Mouse (Mus musculus): ENCODE data around the gene Cerkl. TPM values are rescaled to one million over a fixed set of nuclear protein-coding genes. Genes with fewer than 3 reads are reported as not detected.
A peak's percentile ranks its signal among the peaks of the same experiment; 100 is the strongest.

Cerkl gene
- polyA plus RNA-seq, 1 experiment = 5.1 TPM

DNA sequence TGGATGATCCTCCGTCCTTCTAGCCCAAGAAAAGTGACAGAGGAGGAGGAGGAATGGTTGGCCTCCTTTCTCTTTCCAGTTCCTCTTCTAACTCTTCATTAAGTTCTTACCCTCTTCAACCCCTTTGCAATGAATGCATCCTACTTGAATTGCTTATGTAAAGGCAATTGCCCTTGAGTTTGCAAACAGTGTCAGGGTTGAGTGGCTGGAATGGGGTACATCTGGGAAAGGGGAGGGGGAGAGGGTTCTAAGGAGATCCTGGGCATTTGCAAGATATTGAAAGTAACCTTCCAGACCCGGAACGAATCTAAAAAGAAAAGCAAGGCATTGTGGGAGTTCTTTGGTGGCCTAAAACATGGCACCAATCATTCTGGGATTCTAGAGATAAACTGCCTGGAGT lies 1.3 kb upstream of the Cerkl start:
- Histone ChIP-seq H3K4me1 (ENCODE audit: control insufficient read depth, insufficient read depth, low read length) (no peaks in the 10 kb centered on the region), H3K4me3 (ENCODE audit: insufficient read depth, low read length) (no peak overlapping the region), H3K27ac (ENCODE audit: insufficient read depth, low read length) (no peak overlapping the region)
- TF ChIP-seq CTCF (IDR thresholded peaks at IDR 0.05; ENCODE audit: extremely low read depth, insufficient read depth, low read length) (no peak), POLR2A (IDR thresholded peaks at IDR 0.05; ENCODE audit: extremely low read depth, insufficient read depth, low read length) (no peak)

- Histone ChIP-seq H3K4me1 (ENCODE audit: control insufficient read depth, insufficient read depth, low read length) (no peaks in the 10 kb centered on the region), H3K27ac (ENCODE audit: insufficient read depth, low read length) (no peak overlapping the region), H3K4me3 (ENCODE audit: insufficient read depth, low read length) (no peak overlapping the region)
- TF ChIP-seq CTCF (IDR thresholded peaks at IDR 0.05; ENCODE audit: extremely low read depth, insufficient read depth, low read length) = no peak
- TF ChIP-seq POLR2A (IDR thresholded peaks at IDR 0.05; ENCODE audit: extremely low read depth, insufficient read depth, low read length) = no peak
These were observed 849 bp upstream of the Cerkl start for GRCm38 (mm10) chr2:79457434-79457833.

- Histone ChIP-seq H3K27ac (ENCODE audit: insufficient read depth, low read length) (0 out of 2 replicates have a peak overlapping the region, but pooled peaks have one; percentile 69), H3K4me1 (ENCODE audit: control insufficient read depth, insufficient read depth, low read length) (no peaks in the 10 kb centered on the region), H3K4me3 (ENCODE audit: insufficient read depth, low read length) (peak overlapping the region; percentile 47)
- TF ChIP-seq CTCF (IDR thresholded peaks at IDR 0.05; ENCODE audit: extremely low read depth, insufficient read depth, low read length) (no peak), POLR2A (IDR thresholded peaks at IDR 0.05; ENCODE audit: extremely low read depth, insufficient read depth, low read length) (no peak)
These were observed 939 bp downstream of the Cerkl start for GRCm38 (mm10) chr2:79455646-79456045.

DNA sequence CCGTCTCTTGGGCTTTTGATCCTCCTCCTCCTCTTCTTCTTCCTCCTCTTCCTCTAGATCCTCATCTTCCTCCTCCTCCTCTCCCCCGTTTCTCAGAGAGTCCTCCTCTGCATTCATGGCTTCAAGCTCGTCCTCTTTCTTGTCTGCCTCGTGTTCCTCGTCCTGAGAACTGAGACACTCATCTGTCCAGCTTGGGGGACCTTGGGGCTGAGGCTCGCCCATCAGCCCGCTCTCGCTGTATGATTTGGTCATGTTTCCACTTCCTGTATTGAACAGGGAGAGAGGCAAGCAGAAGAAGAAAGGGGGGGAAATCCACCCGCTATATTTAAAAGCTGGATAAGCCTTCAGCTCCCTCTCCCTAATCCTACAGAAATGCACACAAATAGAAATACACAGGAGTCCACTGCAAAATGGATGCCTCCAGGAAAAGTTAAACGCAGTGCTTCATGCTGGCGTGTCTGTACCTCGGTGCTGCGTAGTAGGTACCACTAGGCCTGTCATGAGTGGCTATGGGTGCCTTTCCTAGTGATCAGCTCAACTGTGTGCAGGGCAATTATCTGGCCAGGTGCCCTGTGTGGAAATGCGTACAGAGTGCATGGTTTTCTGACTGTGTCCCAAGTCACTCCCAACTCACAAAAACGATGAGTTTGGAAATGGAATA lies 1.7 kb downstream of the Cerkl start:
- peak overlapping the region; percentile 47 for H3K4me3 ChIP-seq (ENCODE audit: insufficient read depth, low read length)
- H3K4me1 ChIP-seq (ENCODE audit: control insufficient read depth, insufficient read depth, low read length) = no peaks in the 10 kb centered on the region
- H3K27ac ChIP-seq (ENCODE audit: insufficient read depth, low read length) = peak overlapping the region; percentile 67
- TF ChIP-seq POLR2A (IDR thresholded peaks at IDR 0.05; ENCODE audit: extremely low read depth, insufficient read depth, low read length) = no peak
- TF ChIP-seq CTCF (IDR thresholded peaks at IDR 0.05; ENCODE audit: extremely low read depth, insufficient read depth, low read length) = no peak

- Histone ChIP-seq H3K4me1 (ENCODE audit: control insufficient read depth, insufficient read depth, low read length) (no peaks in the 10 kb centered on the region), H3K4me3 (ENCODE audit: insufficient read depth, low read length) (peak overlapping the region; percentile 47), H3K27ac (ENCODE audit: insufficient read depth, low read length) (peak overlapping the region; percentile 67)
- TF ChIP-seq POLR2A (IDR thresholded peaks at IDR 0.05; ENCODE audit: extremely low read depth, insufficient read depth, low read length) = no peak
These were observed 2.4 kb downstream of the Cerkl start for GRCm38 (mm10) chr2:79453901-79454781.

DNA sequence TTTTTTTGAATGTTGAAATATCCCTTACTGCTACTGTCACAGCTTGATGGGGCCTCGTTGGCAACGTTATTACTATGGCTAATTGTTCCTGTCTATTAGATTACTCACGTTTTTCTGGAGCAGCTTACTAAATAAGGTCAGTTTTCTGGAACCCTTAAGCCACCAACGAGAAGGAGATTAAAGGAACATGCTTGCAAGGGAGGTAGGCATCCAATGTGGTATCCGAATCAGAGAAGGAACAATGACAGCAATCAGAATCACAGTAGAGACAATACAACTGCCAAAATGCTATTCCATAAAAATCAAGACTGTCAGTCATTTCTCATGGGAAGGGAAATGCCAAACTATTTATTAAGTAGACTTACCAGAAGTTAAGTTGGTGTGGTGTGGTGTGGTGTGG lies 5.1 kb downstream of the Cerkl start:
- TF ChIP-seq CTCF (IDR thresholded peaks at IDR 0.05; ENCODE audit: extremely low read depth, insufficient read depth, low read length) (no peak), POLR2A (IDR thresholded peaks at IDR 0.05; ENCODE audit: extremely low read depth, insufficient read depth, low read length) (no peak)
- Histone ChIP-seq H3K4me3 (ENCODE audit: insufficient read depth, low read length) (no peak overlapping the region), H3K27ac (ENCODE audit: insufficient read depth, low read length) (no peak overlapping the region; the same call in 1 of the 2 replicates), H3K4me1 (ENCODE audit: control insufficient read depth, insufficient read depth, low read length) (no peaks in the 10 kb centered on the region)

GRCm38 (mm10) chr2:79450684-79451394 lies 5.7 kb downstream of the Cerkl start:
- no peaks in the 10 kb centered on the region for H3K4me1 ChIP-seq (ENCODE audit: control insufficient read depth, insufficient read depth, low read length)
- H3K4me3 ChIP-seq (ENCODE audit: insufficient read depth, low read length) = no peak overlapping the region
- H3K27ac ChIP-seq (ENCODE audit: insufficient read depth, low read length) = no peak overlapping the region
- no peak for TF ChIP-seq POLR2A (IDR thresholded peaks at IDR 0.05; ENCODE audit: extremely low read depth, insufficient read depth, low read length)

DNA sequence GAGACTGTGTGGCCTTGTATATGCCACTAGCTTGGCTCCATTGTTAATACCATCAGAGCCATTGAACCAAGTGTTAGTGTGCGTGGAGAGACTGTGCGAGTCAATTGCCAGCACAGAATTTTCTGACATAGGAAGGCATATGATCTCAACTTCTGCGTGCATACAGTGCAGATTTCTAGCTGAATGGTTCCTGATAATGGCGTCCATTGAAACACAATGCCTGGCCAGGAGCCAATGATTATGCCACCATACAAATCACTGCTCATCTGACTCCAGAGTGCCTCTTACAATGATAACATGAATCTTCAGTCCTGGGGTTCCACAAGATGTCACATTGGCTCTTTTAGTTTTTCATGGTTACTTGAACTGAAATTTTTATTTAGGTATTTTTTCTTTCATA lies 7.2 kb downstream of the Cerkl start:
- H3K27ac ChIP-seq (ENCODE audit: insufficient read depth, low read length) = no peak overlapping the region
- no peaks in the 10 kb centered on the region for H3K4me1 ChIP-seq (ENCODE audit: control insufficient read depth, insufficient read depth, low read length)
- no peak overlapping the region for H3K4me3 ChIP-seq (ENCODE audit: insufficient read depth, low read length)
- TF ChIP-seq CTCF (IDR thresholded peaks at IDR 0.05; ENCODE audit: extremely low read depth, insufficient read depth, low read length) = no peak
- no peak for TF ChIP-seq POLR2A (IDR thresholded peaks at IDR 0.05; ENCODE audit: extremely low read depth, insufficient read depth, low read length)

- Histone ChIP-seq H3K4me3 (ENCODE audit: insufficient read depth, low read length) (no peak overlapping the region), H3K4me1 (ENCODE audit: control insufficient read depth, insufficient read depth, low read length) (no peaks in the 10 kb centered on the region), H3K27ac (ENCODE audit: insufficient read depth, low read length) (no peak overlapping the region)
- TF ChIP-seq CTCF (IDR thresholded peaks at IDR 0.05; ENCODE audit: extremely low read depth, insufficient read depth, low read length) (no peak), POLR2A (IDR thresholded peaks at IDR 0.05; ENCODE audit: extremely low read depth, insufficient read depth, low read length) (no peak)
These were observed 9.4 kb downstream of the Cerkl start for GRCm38 (mm10) chr2:79447198-79447597.
